In the genomic region with DNA sequence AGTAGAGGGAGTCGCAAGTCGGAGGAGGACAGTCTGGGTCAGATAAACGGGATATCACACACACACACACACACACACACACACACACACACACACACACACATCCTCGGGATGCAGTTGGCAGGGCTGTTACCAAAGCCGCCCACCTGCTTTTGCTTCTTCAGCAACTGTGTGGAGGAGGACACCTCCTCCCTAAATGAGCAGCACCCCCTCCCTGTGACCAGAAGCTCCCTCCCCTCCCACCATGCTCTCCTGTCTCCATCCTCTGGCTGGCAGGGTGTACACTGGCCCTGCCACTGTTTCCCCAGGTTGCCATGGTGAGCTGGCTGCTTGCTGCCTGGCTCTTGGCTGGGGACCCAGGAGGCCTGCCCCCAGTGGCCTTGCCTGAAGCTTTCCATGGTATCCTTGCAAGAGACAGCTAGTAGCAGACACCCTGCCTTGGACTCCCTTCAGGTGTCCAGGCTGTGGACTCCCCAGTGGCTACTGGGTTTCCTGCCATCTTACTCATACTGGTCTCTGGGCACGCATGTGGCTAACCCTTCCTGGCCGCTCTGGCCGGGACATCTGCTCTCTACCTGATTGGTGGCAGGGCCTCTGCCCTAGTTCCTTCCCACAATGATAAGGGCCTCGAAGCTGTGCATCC, we compare ENCODE assay signal across 9 mouse cellular contexts. TPM values are rescaled to one million over a fixed set of nuclear protein-coding genes. Genes with fewer than 3 reads are reported as not detected.
A peak's percentile ranks its signal among the peaks of the same experiment; 100 is the strongest.
DNase-seq lines count a peak whose midpoint lies in the region; ATAC-seq and TF ChIP-seq lines count a peak whose summit lies in the region.
"Had no signal": no experiment of that assay in that cellular context is flagged by ENCODE, and none has a peak within 500 bp of the region (broad histone marks: within the 10 kb centered on the region; RNA-seq: fewer than 3 reads in every experiment).

No protein-coding gene starts in this region.

- H3K9me3 ChIP-seq in hindbrain, postnatal 0 days (ENCODE audit: low read length) = no peaks in the 10 kb centered on the region
- no peaks in the 10 kb centered on the region for H3K9me3 ChIP-seq in limb, embryonic 13.5 days

- intact Hi-C loops in gastrocnemius, postnatal 14 days (cut with DNase I; ENCODE audit: low total_unique reads) = no loop called here

- TF ChIP-seq CTCF in hindbrain, postnatal 0 days (IDR thresholded peaks at IDR 0.05; ENCODE audit: low read depth) = peak; percentile 61

- no peak overlapping the region for H3K4me3 ChIP-seq in hindbrain, postnatal 0 days (ENCODE audit: low read length)
- H3K4me3 ChIP-seq in limb, embryonic 13.5 days = no peak overlapping the region

- DNase-seq in layer of hippocampus, adult 11-12 months (ENCODE audit: low spot score) = peak; percentile 74
- DNase-seq in layer of hippocampus, adult 9-10 months (ENCODE audit: low spot score) = no peak
- DNase-seq in cerebellum, postnatal 10 days = peak; percentile 83 to 89
- DNase-seq in gastrocnemius, postnatal 14 days = peak; percentile 90
- peak; percentile 86 for DNase-seq in hindbrain, postnatal 0 days (ENCODE audit: low spot score)
- peak; percentile 64 for DNase-seq in neural tube, embryonic 10.5 days (ENCODE audit: extremely low spot score, low spot score)
- DNase-seq in spleen, postnatal 36 days (ENCODE audit: low spot score in 2 of 2) = no peak

- no peaks in the 10 kb centered on the region; the same call in 1 of the 2 replicates for H3K36me3 ChIP-seq in hindbrain, postnatal 0 days (ENCODE audit: insufficient read depth, low read length)
- H3K36me3 ChIP-seq in limb, embryonic 13.5 days = peaks cover 50% of the 10 kb centered on the region

- peak; percentile 60 for ATAC-seq in hindbrain, postnatal 0 days
- ATAC-seq in limb, embryonic 13.5 days (ENCODE audit: low FRiP score, low read depth) = no peak
- ATAC-seq: Patski had no signal

- no peak overlapping the region for H3K9ac ChIP-seq in hindbrain, postnatal 0 days (replicated peaks; ENCODE audit: low read length)
- H3K9ac ChIP-seq in limb, embryonic 13.5 days = 0 out of 2 replicates have a peak overlapping the region, but pooled peaks have one; percentile 80

- WGBS in hindbrain, postnatal 0 days = 17% methylated on average over 9 of the region's 9 CpGs
- 46% methylated on average over 9 of the region's 9 CpGs for WGBS in limb, embryonic 13.5 days

- no peak overlapping the region for H3K4me2 ChIP-seq in hindbrain, postnatal 0 days (ENCODE audit: low read depth, low read length)
- H3K4me2 ChIP-seq in limb, embryonic 13.5 days (replicated peaks) = peak overlapping the region; percentile 95; the same call in 1 of the 2 replicates

- no peaks in the 10 kb centered on the region for H3K27me3 ChIP-seq in hindbrain, postnatal 0 days (ENCODE audit: insufficient read depth, low read length)
- H3K27me3 ChIP-seq in limb, embryonic 13.5 days = no peaks in the 10 kb centered on the region
- H3K27me3 ChIP-seq: Patski had no signal

- H3K27ac ChIP-seq in hindbrain, postnatal 0 days = 0 out of 2 replicates have a peak overlapping the region, but pooled peaks have one; percentile 32
- no peak overlapping the region; the same call in 1 of the 2 replicates for H3K27ac ChIP-seq in limb, embryonic 13.5 days

- peaks cover 72% of the 10 kb centered on the region for H3K4me1 ChIP-seq in hindbrain, postnatal 0 days (ENCODE audit: insufficient read depth, low read length)
- peaks cover 100% of the 10 kb centered on the region for H3K4me1 ChIP-seq in limb, embryonic 13.5 days

RNA-seq across cellular contexts. Expression of gene Gjd3, which starts 16.2 kb away (rescaled TPM):
- total RNA-seq in gastrocnemius, postnatal 14 days (2021) = not detected
- total RNA-seq in hindbrain, postnatal 0 days (2014; rRNA removed) = 0.75 and 5.0 TPM in 2 replicates
- 4.8 and 5.9 TPM in 2 replicates for polyA plus RNA-seq in hindbrain, postnatal 0 days (2015; fragmentation: Nextera tagmentation; extraction: Ambion mirVana)
- 0.41 and 0.78 TPM in 2 replicates for polyA plus RNA-seq in limb, embryonic 13.5 days (2015; fragmentation: Nextera tagmentation; extraction: Ambion mirVana)

RNA-seq across cellular contexts. Expression of gene Rara, which starts 39.0 kb away (rescaled TPM):
- 10 to 100 TPM; 13.7 to 19.7 TPM for total RNA-seq in gastrocnemius, postnatal 14 days (2021)
- total RNA-seq in hindbrain, postnatal 0 days (2014; rRNA removed) = 16.9 and 19.2 TPM in 2 replicates
- polyA plus RNA-seq in hindbrain, postnatal 0 days (2015; fragmentation: Nextera tagmentation; extraction: Ambion mirVana) = 8.1 and 9.5 TPM in 2 replicates
- 46.5 and 49.8 TPM in 2 replicates for polyA plus RNA-seq in limb, embryonic 13.5 days (2015; fragmentation: Nextera tagmentation; extraction: Ambion mirVana)

RNA-seq across cellular contexts. Expression of gene Top2a, which starts 57.4 kb away (rescaled TPM):
- 10 to 100 TPM; 13.8 to 16.9 TPM for total RNA-seq in gastrocnemius, postnatal 14 days (2021)
- total RNA-seq in hindbrain, postnatal 0 days (2014; rRNA removed) = 43.8 and 44.4 TPM in 2 replicates
- polyA plus RNA-seq in hindbrain, postnatal 0 days (2015; fragmentation: Nextera tagmentation; extraction: Ambion mirVana) = 34.2 and 39.1 TPM in 2 replicates
- 270 and 275 TPM in 2 replicates for polyA plus RNA-seq in limb, embryonic 13.5 days (2015; fragmentation: Nextera tagmentation; extraction: Ambion mirVana)

RNA-seq across cellular contexts. Expression of gene Cdc6, which starts 59.0 kb away (rescaled TPM):
- 1 to 10 TPM in 1 of 2 experiments, under 1 TPM in 1; 0.78 to 1.3 TPM for total RNA-seq in gastrocnemius, postnatal 14 days (2021)
- 2.5 and 4.6 TPM in 2 replicates for total RNA-seq in hindbrain, postnatal 0 days (2014; rRNA removed)
- polyA plus RNA-seq in hindbrain, postnatal 0 days (2015; fragmentation: Nextera tagmentation; extraction: Ambion mirVana) = 3.0 and 3.4 TPM in 2 replicates
- 31.4 and 32.3 TPM in 2 replicates for polyA plus RNA-seq in limb, embryonic 13.5 days (2015; fragmentation: Nextera tagmentation; extraction: Ambion mirVana)

Comparison
In these comparisons a context has a peak if more than half of its experiments do, and no peak if none do; other contexts are left out.
1. DNase-seq: peak in layer of hippocampus, adult 11-12 months (single experiment), cerebellum, postnatal 10 days (2 of 2), gastrocnemius, postnatal 14 days (single experiment), hindbrain, postnatal 0 days (single experiment) and neural tube, embryonic 10.5 days (single experiment); none in layer of hippocampus, adult 9-10 months (single experiment) and spleen, postnatal 36 days (0 of 2).